In the genomic region with DNA sequence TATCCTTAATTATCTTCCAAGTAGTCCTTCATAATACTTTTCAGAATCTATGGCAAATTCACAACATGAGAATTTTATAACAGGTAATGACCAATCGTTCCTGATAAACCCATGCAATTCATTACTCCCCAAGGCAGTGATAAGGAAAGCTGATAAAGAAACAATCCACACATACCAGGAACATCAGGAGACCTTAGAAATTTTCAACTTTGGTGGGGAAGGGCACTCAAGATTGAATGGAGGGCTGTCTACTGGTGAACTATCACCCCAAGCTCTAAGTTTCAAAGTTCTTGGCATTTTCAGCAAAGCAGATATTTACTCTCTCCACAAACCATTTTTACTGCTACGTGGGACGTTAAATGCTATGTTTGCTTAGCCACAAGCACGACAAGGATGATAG, we compare ENCODE assay signal across 31 mouse cellular contexts.
"Had no signal": no experiment of that assay in that cellular context is flagged by ENCODE, and none has a peak within 500 bp of the region (broad histone marks: within the 10 kb centered on the region; RNA-seq: fewer than 3 reads in every experiment).

No protein-coding gene starts in this region.

- H3K36me3 ChIP-seq: limb, embryonic 10.5 days; limb, embryonic 12.5 days; limb, embryonic 13.5 days; limb, embryonic 15.5 days; liver, embryonic 12.5 days; liver, embryonic 13.5 days; liver, embryonic 15.5 days; lung, embryonic 15.5 days; midbrain, embryonic 10.5 days; midbrain, embryonic 12.5 days; midbrain, embryonic 13.5 days; midbrain, embryonic 15.5 days had no signal

- H3K27me3 ChIP-seq: limb, embryonic 12.5 days; limb, embryonic 13.5 days; limb, embryonic 15.5 days; liver, embryonic 12.5 days; liver, embryonic 13.5 days; liver, embryonic 15.5 days; lung, embryonic 15.5 days; megakaryocyte, embryonic 14.5 days; midbrain, embryonic 12.5 days; midbrain, embryonic 13.5 days; midbrain, embryonic 15.5 days had no signal

- H3K27ac ChIP-seq: limb, embryonic 10.5 days; limb, embryonic 12.5 days; limb, embryonic 13.5 days; limb, embryonic 15.5 days; liver, embryonic 12.5 days; liver, embryonic 13.5 days; liver, embryonic 14.5 days; liver, embryonic 15.5 days; lung, embryonic 15.5 days; macrophage; midbrain, embryonic 10.5 days; midbrain, embryonic 12.5 days; midbrain, embryonic 13.5 days; midbrain, embryonic 15.5 days had no signal

- H3K4me3 ChIP-seq: limb, embryonic 10.5 days; limb, embryonic 12.5 days; limb, embryonic 13.5 days; limb, embryonic 15.5 days; liver, embryonic 12.5 days; liver, embryonic 13.5 days; liver, embryonic 15.5 days; lung, embryonic 15.5 days; megakaryocyte, embryonic 14.5 days; midbrain, embryonic 10.5 days; midbrain, embryonic 12.5 days; midbrain, embryonic 13.5 days; midbrain, embryonic 15.5 days; myocyte had no signal

- DNase-seq: left cerebral cortex, postnatal 4 days; liver; liver, embryonic 13.5 days; liver, postnatal 0 days; lung, adult 18-20 months; lung, adult 2 months; lung, embryonic 14.5 days; lung, postnatal 10 days; lung, postnatal 14 days; lung, postnatal 36 days; lung, postnatal 4 days; midbrain, embryonic 14.5 days had no signal

- H3K9ac ChIP-seq: limb, embryonic 12.5 days; limb, embryonic 13.5 days; limb, embryonic 15.5 days; liver, embryonic 12.5 days; liver, embryonic 13.5 days; liver, embryonic 14.5 days; liver, embryonic 15.5 days; liver, postnatal 0 days; lung, embryonic 14.5 days; lung, embryonic 15.5 days; midbrain, embryonic 12.5 days; midbrain, embryonic 13.5 days; midbrain, embryonic 15.5 days had no signal

- H3K4me2 ChIP-seq: limb, embryonic 12.5 days; limb, embryonic 13.5 days; limb, embryonic 15.5 days; liver, embryonic 11.5 days; liver, embryonic 12.5 days; liver, embryonic 13.5 days; liver, embryonic 15.5 days; lung, embryonic 14.5 days; lung, embryonic 15.5 days; midbrain, embryonic 11.5 days; midbrain, embryonic 12.5 days; midbrain, embryonic 13.5 days; midbrain, embryonic 15.5 days had no signal

- ATAC-seq: liver, embryonic 12.5 days; liver, postnatal 0 days; lung, postnatal 0 days; midbrain, embryonic 13.5 days; midbrain, embryonic 15.5 days; midbrain, embryonic 16.5 days had no signal

- H3K4me1 ChIP-seq: limb, embryonic 15.5 days; liver, embryonic 12.5 days; liver, embryonic 13.5 days; liver, embryonic 15.5 days; lung, embryonic 15.5 days; megakaryocyte, embryonic 14.5 days; midbrain, embryonic 10.5 days; midbrain, embryonic 12.5 days; midbrain, embryonic 13.5 days; midbrain, embryonic 15.5 days had no signal

- H3K9me3 ChIP-seq: limb, embryonic 15.5 days; liver, embryonic 13.5 days; liver, embryonic 15.5 days; lung, embryonic 15.5 days; midbrain, embryonic 12.5 days; midbrain, embryonic 15.5 days had no signal
